Mouse (Mus musculus): Measurements from ENCODE around the gene Hadha.

The Hadha gene

DNA sequence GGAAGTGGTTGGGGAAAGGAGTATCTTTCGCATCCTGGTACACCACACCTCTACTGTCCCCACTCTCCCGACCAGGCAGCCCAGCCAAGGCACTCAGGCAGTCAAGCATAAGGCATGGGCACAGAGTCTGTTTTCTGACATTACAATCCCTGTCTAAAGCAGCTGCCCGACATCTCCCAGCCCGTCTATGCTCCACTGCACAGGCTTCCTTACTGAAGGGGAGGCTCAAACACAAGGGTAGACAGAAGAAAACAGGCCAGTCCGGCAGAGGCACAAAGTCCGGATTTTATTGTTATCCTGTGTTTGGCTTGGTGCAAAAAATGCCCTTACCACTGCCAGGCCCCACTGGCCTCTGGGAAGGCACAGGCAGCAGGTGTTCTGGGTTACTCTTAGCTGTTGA, 35.8 kb downstream of the Hadha start:
- in situ Hi-C loops (cut with MboI; ENCODE audit: low pct_unique_long_range_greater_than_20kb in 1 of 2, low sequenced_read_pairs in 2 of 2, unreplicated experiment in 1 of 2): no loop called here

GRCm38 (mm10) chr5:30118018-30118417, 36.9 kb downstream of the Hadha start:
- in situ Hi-C loops (cut with MboI; ENCODE audit: low pct_unique_long_range_greater_than_20kb in 1 of 2, low sequenced_read_pairs in 2 of 2, unreplicated experiment in 1 of 2): no loop called here

- in situ Hi-C loops (cut with MboI; ENCODE audit: low pct_unique_long_range_greater_than_20kb in 1 of 2, low sequenced_read_pairs in 2 of 2, unreplicated experiment in 1 of 2): no loop called here
These were observed 39.2 kb downstream of the Hadha start for GRCm38 (mm10) chr5:30115718-30116117.

GRCm38 (mm10) chr5:30114761-30115140, 40.2 kb downstream of the Hadha start:
- in situ Hi-C loops (cut with MboI; ENCODE audit: low pct_unique_long_range_greater_than_20kb in 1 of 2, low sequenced_read_pairs in 2 of 2, unreplicated experiment in 1 of 2): no loop called here

GRCm38 (mm10) chr5:30113881-30114760, 40.8 kb downstream of the Hadha start:
- in situ Hi-C loops (cut with MboI; ENCODE audit: low pct_unique_long_range_greater_than_20kb in 1 of 2, low sequenced_read_pairs in 2 of 2, unreplicated experiment in 1 of 2): no loop called here

DNA sequence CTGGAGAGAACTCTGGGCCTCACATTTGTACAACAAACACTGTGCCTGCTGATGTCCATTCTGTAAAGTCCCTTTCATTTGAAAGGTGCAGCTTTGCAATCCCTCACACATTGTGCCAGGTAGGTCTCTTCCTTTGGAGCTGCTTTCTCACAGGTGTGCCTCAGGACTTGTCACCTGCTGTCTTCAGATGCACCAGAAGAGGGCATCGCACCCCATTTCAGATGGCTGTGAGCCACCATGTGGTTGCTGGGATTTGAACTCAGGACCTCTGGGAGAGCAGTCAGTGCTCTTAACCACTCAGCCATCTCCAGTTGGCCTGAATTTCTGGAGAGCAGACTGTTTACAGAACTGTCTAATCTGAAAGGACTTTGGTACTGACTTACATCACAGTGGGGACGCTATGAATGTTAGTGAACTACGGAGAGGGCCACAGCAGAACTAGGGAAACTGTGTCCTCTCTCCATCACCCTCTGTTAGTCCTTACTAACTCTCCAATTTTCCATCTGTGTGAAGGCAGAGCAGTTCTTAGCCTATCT, 42.4 kb downstream of the Hadha start:
- in situ Hi-C loops (cut with MboI; ENCODE audit: low pct_unique_long_range_greater_than_20kb in 1 of 2, low sequenced_read_pairs in 2 of 2, unreplicated experiment in 1 of 2): no loop called here

- in situ Hi-C loops (cut with MboI; ENCODE audit: low pct_unique_long_range_greater_than_20kb in 1 of 2, low sequenced_read_pairs in 2 of 2, unreplicated experiment in 1 of 2): no loop called here
These were observed 43.2 kb downstream of the Hadha start for GRCm38 (mm10) chr5:30111771-30112170.

- in situ Hi-C loops (cut with MboI; ENCODE audit: low pct_unique_long_range_greater_than_20kb in 1 of 2, low sequenced_read_pairs in 2 of 2, unreplicated experiment in 1 of 2): no loop called here
These were observed 43.8 kb downstream of the Hadha start for GRCm38 (mm10) chr5:30111126-30111525.

- in situ Hi-C loops (cut with MboI; ENCODE audit: low pct_unique_long_range_greater_than_20kb in 1 of 2, low sequenced_read_pairs in 2 of 2, unreplicated experiment in 1 of 2): no loop called here
These were observed 44.4 kb downstream of the Hadha start for GRCm38 (mm10) chr5:30110371-30111060.

DNA sequence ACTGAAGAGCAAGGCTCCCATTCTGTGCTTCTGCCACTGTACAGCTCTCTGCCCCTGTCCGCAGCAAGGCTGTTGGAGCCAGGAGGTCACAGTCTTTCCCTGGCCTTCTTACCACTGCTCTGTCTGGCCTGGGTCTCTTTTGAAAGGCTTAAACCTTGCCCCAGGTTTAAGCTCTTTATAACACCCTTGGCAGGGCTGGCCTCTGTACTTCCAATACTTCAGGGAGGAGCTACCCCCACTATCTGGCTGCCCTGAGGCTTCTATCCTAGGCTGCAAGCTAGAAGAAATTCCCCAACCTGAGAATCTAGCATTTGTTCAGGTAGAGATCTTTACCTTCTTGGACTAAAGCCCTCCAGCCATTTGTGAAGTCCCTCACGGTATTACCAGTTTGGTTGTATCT, 45.1 kb downstream of the Hadha start:
- in situ Hi-C loops (cut with MboI; ENCODE audit: low pct_unique_long_range_greater_than_20kb in 1 of 2, low sequenced_read_pairs in 2 of 2, unreplicated experiment in 1 of 2): no loop called here

GRCm38 (mm10) chr5:30108233-30108632, 46.7 kb downstream of the Hadha start:
- in situ Hi-C loops (cut with MboI; ENCODE audit: low pct_unique_long_range_greater_than_20kb in 1 of 2, low sequenced_read_pairs in 2 of 2, unreplicated experiment in 1 of 2): no loop called here

- in situ Hi-C loops (cut with MboI; ENCODE audit: low pct_unique_long_range_greater_than_20kb in 1 of 2, low sequenced_read_pairs in 2 of 2, unreplicated experiment in 1 of 2): no loop called here
These were observed 47.3 kb downstream of the Hadha start for GRCm38 (mm10) chr5:30107611-30108041.

GRCm38 (mm10) chr5:30107186-30107585, 47.8 kb downstream of the Hadha start:
- in situ Hi-C loops (cut with MboI; ENCODE audit: low pct_unique_long_range_greater_than_20kb in 1 of 2, low sequenced_read_pairs in 2 of 2, unreplicated experiment in 1 of 2): no loop called here

DNA sequence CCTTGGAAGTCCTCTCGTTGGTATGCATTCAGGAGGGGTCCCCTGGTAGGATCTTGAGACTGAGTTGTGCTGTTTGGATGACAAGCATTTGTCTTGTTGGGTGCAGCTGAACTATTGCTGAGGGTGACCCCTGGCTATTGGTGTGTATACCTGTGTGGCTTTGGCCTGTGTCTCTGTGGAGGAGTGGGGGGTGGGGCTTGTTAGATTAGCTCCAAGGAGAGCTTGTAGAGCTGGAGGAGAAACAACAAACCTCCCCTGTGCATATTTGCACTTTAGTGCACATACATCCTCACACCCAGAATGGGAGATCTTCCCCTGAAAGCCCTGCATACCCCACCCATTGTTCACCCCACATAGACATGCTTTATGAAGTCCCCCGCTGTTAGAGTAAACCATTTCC, 48.2 kb downstream of the Hadha start:
- in situ Hi-C loops (cut with MboI; ENCODE audit: low pct_unique_long_range_greater_than_20kb in 1 of 2, low sequenced_read_pairs in 2 of 2, unreplicated experiment in 1 of 2): no loop called here

- in situ Hi-C loops (cut with MboI; ENCODE audit: low pct_unique_long_range_greater_than_20kb in 1 of 2, low sequenced_read_pairs in 2 of 2, unreplicated experiment in 1 of 2): no loop called here
These were observed 49.2 kb downstream of the Hadha start, which contains the start of gene 3110082J24Rik for GRCm38 (mm10) chr5:30105668-30106300. TSS of gene 3110082J24Rik (minus strand) at chr5:30106086.

DNA sequence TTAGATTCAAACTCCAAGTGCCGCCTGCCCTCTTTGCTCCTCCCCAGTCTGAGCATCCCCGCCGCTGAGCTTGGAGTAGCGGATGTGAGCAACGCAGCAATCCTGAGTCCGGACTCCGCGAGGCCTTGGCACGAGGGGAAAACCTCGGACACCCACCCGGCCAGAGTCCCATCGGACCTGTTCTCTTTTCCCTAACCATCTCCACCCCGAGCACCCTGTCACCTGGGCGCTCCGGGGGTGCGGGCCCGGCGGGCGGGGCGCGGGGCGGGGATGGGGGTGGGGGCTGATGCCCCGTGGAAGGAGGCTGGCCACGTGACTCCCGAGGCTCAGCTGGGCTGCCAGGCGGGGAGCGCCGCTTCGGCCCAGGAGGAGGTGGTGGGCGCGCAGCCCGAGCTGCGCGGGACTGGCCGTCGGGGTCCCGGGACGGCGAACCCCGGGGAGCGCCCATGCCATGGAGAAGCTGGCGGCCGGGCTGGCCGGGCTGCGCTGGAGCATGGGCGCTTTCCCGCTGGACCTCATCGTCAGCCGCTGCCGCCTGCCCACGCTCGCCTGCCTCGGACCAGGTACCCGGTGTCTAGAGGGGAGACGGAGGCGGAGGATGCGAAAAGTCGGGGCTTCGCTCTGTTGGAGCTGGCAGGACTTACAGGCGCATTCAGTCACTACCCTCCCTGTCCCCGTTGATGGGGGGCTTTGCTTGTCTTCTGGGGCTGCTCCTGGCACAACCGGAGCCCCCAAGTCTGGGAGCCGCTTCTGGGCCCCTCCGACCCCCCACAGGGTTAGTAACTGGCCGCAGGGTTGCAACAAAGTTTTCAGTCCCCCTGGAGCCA, 49.9 kb downstream of the Hadha start, which contains the start of gene Garem2:
Gene Garem2 (plus strand): TSS at position 321 of the 827 bp plus-strand sequence.
- in situ Hi-C loops (cut with MboI; ENCODE audit: low pct_unique_long_range_greater_than_20kb in 1 of 2, low sequenced_read_pairs in 2 of 2, unreplicated experiment in 1 of 2): no loop called here

- in situ Hi-C loops (cut with MboI; ENCODE audit: low pct_unique_long_range_greater_than_20kb in 1 of 2, low sequenced_read_pairs in 2 of 2, unreplicated experiment in 1 of 2): no loop called here
These were observed 50.6 kb downstream of the Hadha start for GRCm38 (mm10) chr5:30104339-30104738.

GRCm38 (mm10) chr5:30103340-30103739, 51.6 kb downstream of the Hadha start:
- in situ Hi-C loops (cut with MboI; ENCODE audit: low pct_unique_long_range_greater_than_20kb in 1 of 2, low sequenced_read_pairs in 2 of 2, unreplicated experiment in 1 of 2): no loop called here

Data from mouse embryonic stem cell (cell line).